Mouse (Mus musculus): Measurements from ENCODE around the gene Chmp2a. TPM values are rescaled to one million over a fixed set of nuclear protein-coding genes. Genes with fewer than 3 reads are reported as not detected.

Chmp2a gene
- polyA plus RNA-seq, 1 experiment from 2014 or later, result 240 TPM

DNA sequence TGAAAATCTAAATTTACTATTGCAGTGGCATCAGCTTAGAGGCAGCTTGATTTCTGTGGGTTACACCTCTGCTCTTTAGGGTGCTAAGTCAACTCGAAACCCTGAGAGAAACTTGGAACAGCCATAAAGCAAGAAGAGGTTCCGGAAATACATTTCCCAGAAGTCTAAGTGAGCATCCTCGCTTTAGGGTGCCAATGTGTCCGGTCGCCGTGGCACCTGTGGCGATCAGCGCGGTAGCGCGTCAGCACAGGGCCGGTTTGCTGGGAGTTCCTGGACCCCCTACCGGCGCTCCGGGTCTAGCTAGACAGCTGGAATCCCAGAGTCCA lies 19.3 kb upstream of the Chmp2a start:
- H3K9me3 ChIP-seq (replicated peaks; ENCODE audit: low read length), result no peaks in the 10 kb centered on the region
- no peaks in the 10 kb centered on the region for H3K27me3 ChIP-seq (ENCODE audit: insufficient read depth, low read length)
- WGBS, result under 1% methylated on average over 15 of the region's 15 CpGs
- DNase-seq (ENCODE audit: low spot score) (no peak), ATAC-seq (replicated peaks; ENCODE audit: low FRiP score, low read depth) (no peak)
- peak overlapping the region; percentile 71 for H3K4me3 ChIP-seq (replicated peaks; ENCODE audit: low read depth, low read length)
- no peaks in the 10 kb centered on the region for H3K4me1 ChIP-seq (replicated peaks; ENCODE audit: insufficient read depth, low read length)
- H3K36me3 ChIP-seq (ENCODE audit: insufficient read depth, low read length), result no peaks in the 10 kb centered on the region
- H3K9ac ChIP-seq (ENCODE audit: low read depth, low read length), result peak overlapping the region; percentile 60
- peak overlapping the region; percentile 69 for H3K4me2 ChIP-seq (ENCODE audit: low read length)
- no peak for TF ChIP-seq CTCF (IDR thresholded peaks at IDR 0.05; ENCODE audit: low read depth)
- H3K27ac ChIP-seq, result peak overlapping the region; percentile 47; the same call in 1 of the 2 replicates

DNA sequence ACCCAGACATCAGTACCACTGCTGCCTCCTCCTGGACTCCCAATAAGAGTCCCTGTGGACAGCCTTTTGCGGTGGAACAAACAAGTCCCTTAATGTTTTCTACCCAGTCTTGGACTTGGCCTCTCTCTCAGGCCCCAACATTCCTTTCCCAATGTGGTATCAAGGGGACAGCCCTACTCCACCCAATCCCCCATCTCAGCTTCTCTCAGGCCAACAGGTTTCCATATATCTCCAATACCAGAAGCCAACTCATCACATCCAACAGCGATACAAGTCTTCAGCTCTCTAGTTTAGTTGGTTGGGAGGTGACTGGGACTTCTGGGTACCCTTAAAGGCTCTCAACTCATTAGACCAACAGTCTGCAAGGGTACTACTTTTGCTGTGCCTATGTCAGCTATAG lies 18.9 kb upstream of the Chmp2a start:
- Histone ChIP-seq H3K27me3 (ENCODE audit: insufficient read depth, low read length) (no peaks in the 10 kb centered on the region), H3K27ac (peak overlapping the region; percentile 47; the same call in 1 of the 2 replicates), H3K4me1 (replicated peaks; ENCODE audit: insufficient read depth, low read length) (no peaks in the 10 kb centered on the region), H3K36me3 (ENCODE audit: insufficient read depth, low read length) (no peaks in the 10 kb centered on the region), H3K9me3 (replicated peaks; ENCODE audit: low read length) (no peaks in the 10 kb centered on the region), H3K4me3 (replicated peaks; ENCODE audit: low read depth, low read length) (no peak overlapping the region), H3K4me2 (ENCODE audit: low read length) (peak overlapping the region; percentile 69; the same call in 1 of the 2 replicates), H3K9ac (ENCODE audit: low read depth, low read length) (0 out of 2 replicates have a peak overlapping the region, but pooled peaks have one; percentile 60)
- WGBS, result 96% methylated on average over 2 of the region's 2 CpGs
- no peak for TF ChIP-seq CTCF (IDR thresholded peaks at IDR 0.05; ENCODE audit: low read depth)
- DNase-seq (ENCODE audit: low spot score) (no peak), ATAC-seq (replicated peaks; ENCODE audit: low FRiP score, low read depth) (no peak)

DNA sequence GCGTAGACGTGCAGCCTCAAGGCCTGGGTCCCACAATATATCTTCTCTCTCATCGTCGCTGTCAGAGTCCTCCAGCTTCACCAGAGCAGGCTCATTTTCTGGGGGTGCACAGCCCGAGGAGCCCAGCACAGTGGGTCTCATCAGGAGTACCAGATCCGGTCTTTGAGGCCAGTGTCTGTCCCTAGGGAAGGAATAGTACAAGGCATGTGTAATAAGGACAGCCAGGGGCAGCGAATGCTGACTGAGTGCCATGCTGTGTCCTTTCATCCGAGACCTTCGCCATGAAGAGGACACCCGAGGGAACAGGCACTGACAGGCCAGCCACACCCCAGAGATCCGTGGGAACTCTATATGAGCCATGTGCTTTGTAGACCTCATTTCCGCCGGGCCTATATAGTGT lies 18.4 kb upstream of the Chmp2a start:
- DNase-seq (ENCODE audit: low spot score), result no peak
- no peaks in the 10 kb centered on the region for H3K9me3 ChIP-seq (replicated peaks; ENCODE audit: low read length)
- no peaks in the 10 kb centered on the region for H3K4me1 ChIP-seq (replicated peaks; ENCODE audit: insufficient read depth, low read length)
- no peak overlapping the region for H3K4me3 ChIP-seq (replicated peaks; ENCODE audit: low read depth, low read length)
- ATAC-seq (replicated peaks; ENCODE audit: low FRiP score, low read depth), result no peak
- TF ChIP-seq CTCF (IDR thresholded peaks at IDR 0.05; ENCODE audit: low read depth), result no peak
- H3K9ac ChIP-seq (ENCODE audit: low read depth, low read length), result no peak overlapping the region
- no peak overlapping the region for H3K4me2 ChIP-seq (ENCODE audit: low read length)
- WGBS, result 91% methylated on average over 13 of the region's 13 CpGs
- H3K27ac ChIP-seq, result no peak overlapping the region
- H3K27me3 ChIP-seq (ENCODE audit: insufficient read depth, low read length), result no peaks in the 10 kb centered on the region
- no peaks in the 10 kb centered on the region for H3K36me3 ChIP-seq (ENCODE audit: insufficient read depth, low read length)

DNA sequence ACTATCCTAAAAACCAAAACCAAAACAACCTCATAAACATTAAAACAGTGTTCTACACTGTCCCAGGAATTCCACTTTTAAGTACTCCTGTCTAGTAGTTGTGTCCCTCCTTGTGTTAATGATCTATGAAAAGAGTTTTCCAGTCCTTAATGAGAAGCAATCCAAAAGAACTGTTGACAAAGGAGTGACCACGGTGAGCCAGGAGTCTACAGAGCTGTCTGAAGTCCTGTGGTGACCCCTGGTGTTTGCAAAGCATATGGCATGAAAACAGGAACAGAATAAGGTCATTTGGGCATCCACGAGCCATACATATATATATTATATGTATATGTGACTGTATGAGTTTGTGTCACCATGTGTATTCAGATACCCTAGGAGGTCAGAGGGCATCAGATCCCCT lies 11.5 kb upstream of the Chmp2a start:
- Histone ChIP-seq H3K4me3 (replicated peaks; ENCODE audit: low read depth, low read length) (no peak overlapping the region), H3K27ac (no peak overlapping the region), H3K27me3 (ENCODE audit: insufficient read depth, low read length) (peaks cover 9% of the 10 kb centered on the region), H3K36me3 (ENCODE audit: insufficient read depth, low read length) (no peaks in the 10 kb centered on the region), H3K9me3 (replicated peaks; ENCODE audit: low read length) (no peaks in the 10 kb centered on the region), H3K9ac (ENCODE audit: low read depth, low read length) (no peak overlapping the region), H3K4me1 (replicated peaks; ENCODE audit: insufficient read depth, low read length) (0 out of 2 replicates have a peak, but pooled peaks cover 3% of the 10 kb centered on the region), H3K4me2 (ENCODE audit: low read length) (no peak overlapping the region)
- DNase-seq (ENCODE audit: low spot score) (peak; percentile 93), ATAC-seq (replicated peaks; ENCODE audit: low FRiP score, low read depth) (peak; percentile 61)
- 1% methylated on average over 2 of the region's 2 CpGs for WGBS
- peak; percentile 95 for TF ChIP-seq CTCF (IDR thresholded peaks at IDR 0.05; ENCODE audit: low read depth)

DNA sequence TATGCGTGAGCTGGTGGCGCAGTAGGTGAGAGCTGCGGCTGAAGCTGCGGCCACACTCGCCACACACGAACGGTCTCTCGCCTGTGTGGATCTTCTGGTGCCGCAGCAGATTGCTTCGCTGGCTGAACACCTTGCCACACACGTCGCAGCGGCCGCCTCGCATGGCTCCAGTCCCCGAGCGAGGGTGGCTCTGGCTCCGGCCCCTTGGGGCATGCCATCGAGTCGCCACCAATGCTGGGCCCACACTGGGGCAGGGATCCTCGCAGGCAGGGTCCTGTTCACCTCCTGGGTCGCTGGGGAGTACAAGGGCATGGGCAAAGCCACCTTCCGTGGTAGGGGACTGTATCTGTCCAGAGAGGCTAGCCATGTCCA lies 9.6 kb upstream of the Chmp2a start:
- Histone ChIP-seq H3K4me3 (replicated peaks; ENCODE audit: low read depth, low read length) (peak overlapping the region; percentile 31), H3K9ac (ENCODE audit: low read depth, low read length) (peak overlapping the region; percentile 38), H3K36me3 (ENCODE audit: insufficient read depth, low read length) (no peaks in the 10 kb centered on the region), H3K9me3 (replicated peaks; ENCODE audit: low read length) (no peaks in the 10 kb centered on the region), H3K27ac (no peak overlapping the region), H3K4me1 (replicated peaks; ENCODE audit: insufficient read depth, low read length) (peaks cover 4% of the 10 kb centered on the region), H3K27me3 (ENCODE audit: insufficient read depth, low read length) (peaks cover 9% of the 10 kb centered on the region), H3K4me2 (ENCODE audit: low read length) (peak overlapping the region; percentile 81)
- TF ChIP-seq CTCF (IDR thresholded peaks at IDR 0.05; ENCODE audit: low read depth), result no peak
- 2% methylated on average over 23 of the region's 23 CpGs for WGBS
- 0 out of 2 replicates have a peak, but pooled peaks have one; percentile 3 for ATAC-seq (replicated peaks; ENCODE audit: low FRiP score, low read depth)
- DNase-seq (ENCODE audit: low spot score), result no peak

DNA sequence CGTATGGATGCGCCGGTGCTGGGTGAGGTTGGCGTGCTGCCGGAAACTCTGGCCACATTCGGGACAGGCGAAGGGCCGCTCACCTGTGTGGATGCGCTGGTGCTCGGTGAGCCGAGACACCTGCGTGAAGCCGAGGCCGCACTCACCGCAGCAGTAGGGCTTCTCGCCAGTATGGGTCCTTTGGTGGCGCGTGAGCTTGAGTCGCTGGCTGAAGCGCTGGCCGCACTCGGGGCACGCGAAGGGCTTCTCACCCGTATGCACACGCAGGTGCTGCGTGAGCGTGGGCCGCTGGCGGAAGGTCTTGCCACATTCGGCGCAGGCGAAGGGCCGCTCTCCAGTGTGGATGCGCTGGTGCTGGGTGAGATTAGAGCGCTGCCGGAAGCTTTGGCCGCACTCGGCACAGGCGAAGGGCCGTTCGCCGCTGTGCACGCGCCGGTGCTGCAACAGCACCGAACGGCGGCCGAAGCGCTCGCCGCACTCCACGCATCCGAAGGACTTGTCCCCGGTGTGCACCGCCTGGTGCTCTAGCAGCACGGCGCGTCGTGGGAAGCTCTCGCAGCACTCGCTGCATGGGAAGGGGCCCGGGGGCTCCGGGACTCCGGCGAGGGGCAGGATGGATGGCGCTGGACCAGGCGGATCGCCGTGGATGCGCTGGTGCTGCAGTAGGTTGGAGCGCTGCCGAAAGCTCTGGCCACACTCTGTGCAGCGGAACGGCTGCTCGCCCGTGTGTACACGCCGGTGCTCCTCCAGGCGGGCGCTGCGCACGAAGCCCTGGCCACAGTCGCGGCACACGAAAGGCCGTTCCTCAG lies 9.0 kb upstream of the Chmp2a start:
- no peak for TF ChIP-seq CTCF (IDR thresholded peaks at IDR 0.05; ENCODE audit: low read depth)
- peak overlapping the region; percentile 31 for H3K4me3 ChIP-seq (replicated peaks; ENCODE audit: low read depth, low read length)
- H3K4me1 ChIP-seq (replicated peaks; ENCODE audit: insufficient read depth, low read length), result peaks cover 10% of the 10 kb centered on the region
- H3K9me3 ChIP-seq (replicated peaks; ENCODE audit: low read length), result no peaks in the 10 kb centered on the region
- DNase-seq (ENCODE audit: low spot score) (peak; percentile 33), ATAC-seq (replicated peaks; ENCODE audit: low FRiP score, low read depth) (peak; percentile 23; the same call in 1 of the 2 replicates)
- 5% methylated on average over 88 of the region's 88 CpGs for WGBS
- peak overlapping the region; percentile 81 for H3K4me2 ChIP-seq (ENCODE audit: low read length)
- peaks cover 9% of the 10 kb centered on the region for H3K27me3 ChIP-seq (ENCODE audit: insufficient read depth, low read length)
- H3K36me3 ChIP-seq (ENCODE audit: insufficient read depth, low read length), result no peaks in the 10 kb centered on the region
- H3K9ac ChIP-seq (ENCODE audit: low read depth, low read length), result peak overlapping the region; percentile 38
- H3K27ac ChIP-seq, result no peak overlapping the region

Data from kidney, postnatal 0 days (tissue).